ENCODE assay signal across 11 mouse cellular contexts in the genomic region with DNA sequence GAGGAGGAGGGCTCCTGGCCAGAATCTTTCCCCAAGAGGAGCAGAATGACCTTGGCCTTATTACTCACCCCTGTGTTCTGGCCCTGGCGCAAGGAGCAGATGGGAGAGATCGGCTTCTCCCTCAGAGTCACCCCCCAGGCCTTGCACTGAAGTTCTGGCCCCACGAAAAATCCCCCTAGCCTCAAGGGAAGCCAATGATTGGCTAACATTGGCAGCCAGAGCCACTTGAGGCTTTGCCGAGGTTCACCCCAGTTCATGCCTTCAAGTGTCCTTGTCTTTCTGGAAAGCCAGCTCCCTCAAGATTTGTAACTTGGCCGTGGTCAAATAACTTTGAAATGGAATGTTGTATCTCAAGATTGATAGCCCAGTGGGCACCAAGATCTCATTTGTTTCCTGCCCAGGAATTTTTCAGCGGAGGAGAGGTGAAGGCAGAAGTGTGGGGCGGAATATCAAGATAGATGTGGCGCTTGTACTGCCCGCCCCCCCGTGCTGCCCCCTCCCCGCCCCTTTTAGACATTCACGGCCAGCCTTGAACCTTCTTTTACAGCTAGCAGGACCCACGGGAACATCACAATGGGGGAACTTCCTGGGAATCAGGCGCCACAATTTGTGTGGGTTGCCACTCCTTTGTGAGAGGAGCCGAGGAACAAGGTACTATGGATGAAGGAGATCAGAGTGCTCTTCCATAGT.
DNase-seq lines count a peak whose midpoint lies in the region; ATAC-seq lines count a peak whose summit lies in the region.
"Had no signal": no experiment of that assay in that cellular context is flagged by ENCODE, and none has a peak within 500 bp of the region (broad histone marks: within the 10 kb centered on the region; RNA-seq: fewer than 3 reads in every experiment).

No protein-coding gene starts in this region.

- DNase-seq in kidney, adult 11 months, result peak; percentile 18
- no peak for DNase-seq in kidney, postnatal 36 days
- peak; percentile 86 for DNase-seq in adrenal gland, adult 2 months
- peak; percentile 19 to 37 for DNase-seq in heart, adult 9 months (ENCODE audit: low spot score in 2 of 2)
- peak; percentile 45 to 66 for DNase-seq in lung, postnatal 4 days
- DNase-seq in MN1 (ENCODE audit: low spot score), result no peak
- DNase-seq: kidney, adult 18-20 months; right cerebral cortex, adult 18-20 months had no signal

- peaks cover 21% of the 10 kb centered on the region for H3K4me1 ChIP-seq in midbrain, embryonic 15.5 days
- H3K4me1 ChIP-seq: liver, embryonic 15.5 days had no signal

- H3K9me3 ChIP-seq in midbrain, embryonic 15.5 days, result no peaks in the 10 kb centered on the region
- H3K9me3 ChIP-seq: forebrain, embryonic 12.5 days; liver, embryonic 15.5 days had no signal

- H3K27me3 ChIP-seq in midbrain, embryonic 15.5 days (replicated peaks), result no peaks in the 10 kb centered on the region
- H3K27me3 ChIP-seq: forebrain, embryonic 12.5 days; liver, embryonic 15.5 days had no signal

- no peak overlapping the region for H3K27ac ChIP-seq in midbrain, embryonic 15.5 days
- H3K27ac ChIP-seq: forebrain, embryonic 12.5 days; liver, embryonic 15.5 days had no signal

- WGBS in midbrain, embryonic 15.5 days, result 90% methylated on average over 15 of the region's 15 CpGs

- H3K36me3 ChIP-seq in midbrain, embryonic 15.5 days (replicated peaks), result no peaks in the 10 kb centered on the region
- H3K36me3 ChIP-seq: forebrain, embryonic 12.5 days; liver, embryonic 15.5 days had no signal

- ATAC-seq in midbrain, embryonic 15.5 days (replicated peaks), result no peak

- no peak overlapping the region for H3K4me3 ChIP-seq in midbrain, embryonic 15.5 days
- H3K4me3 ChIP-seq: forebrain, embryonic 12.5 days; liver, embryonic 15.5 days had no signal

- no peak overlapping the region for H3K9ac ChIP-seq in midbrain, embryonic 15.5 days
- H3K9ac ChIP-seq: forebrain, embryonic 12.5 days; liver, embryonic 15.5 days had no signal

- H3K4me2 ChIP-seq in midbrain, embryonic 15.5 days, result no peak overlapping the region
- H3K4me2 ChIP-seq: forebrain, embryonic 12.5 days; liver, embryonic 15.5 days had no signal

Comparison
In these comparisons a context has a peak if more than half of its experiments do, and no peak if none do; other contexts are left out.
1. DNase-seq: peak in kidney, adult 11 months (single experiment), adrenal gland, adult 2 months (single experiment), heart, adult 9 months (2 of 2) and lung, postnatal 4 days (2 of 2); none in kidney, postnatal 36 days (0 of 2) and MN1 (single experiment).